Mouse (Mus musculus) kidney, embryonic 16.5 days (tissue): ENCODE results near the gene Pbx3. TPM values are rescaled to one million over a fixed set of nuclear protein-coding genes. Genes with fewer than 3 reads are reported as not detected.

Experiments
- ATAC-seq: fragments of 200-750 bp; cut with Nextera tagmentation; 2 replicates; pipeline ENCODE4 v1.8.0; 2017; ENCODE audit warnings: moderate TSS enrichment; ENCODE audit not compliant: low FRiP score, low TSS enrichment
- H3K27ac ChIP-seq: fragments of 300-500 bp; sonication (generic); 2 replicates; pipeline ENCODE4 v1.5.1; 2014; ENCODE audit warnings: low read length
- H3K27me3 ChIP-seq: fragments of 300-500 bp; sonication (generic); 2 replicates; pipeline ENCODE4 v1.6.1; 2014; ENCODE audit warnings: low read length, control low read depth, mixed read lengths; ENCODE audit not compliant: insufficient read depth
- H3K36me3 ChIP-seq: fragments of 300-500 bp; sonication (generic); 2 replicates; pipeline ENCODE4 v1.6.1; 2014; ENCODE audit warnings: low read length, control low read depth, mixed read lengths; ENCODE audit not compliant: insufficient read depth
- H3K4me1 ChIP-seq: fragments of 300-500 bp; sonication (generic); 2 replicates; pipeline ENCODE4 v1.6.1; 2014; ENCODE audit warnings: low read length, control low read depth, mixed read lengths; ENCODE audit not compliant: insufficient read depth
- H3K4me2 ChIP-seq: fragments of 300-500 bp; sonication (generic); replicated peaks from 2 replicates; pipeline ENCODE4 v1.6.1; 2014; ENCODE audit warnings: low read depth, low read length
- H3K4me3 ChIP-seq: fragments of 300-500 bp; sonication (generic); 2 replicates; pipeline ENCODE4 v1.5.1; 2014; ENCODE audit warnings: mild to moderate bottlenecking, low read length
- H3K9ac ChIP-seq: fragments of 300-500 bp; sonication (generic); replicated peaks from 2 replicates; pipeline ENCODE4 v1.6.1; 2014; ENCODE audit warnings: low read length
- H3K9me3 ChIP-seq: fragments of 300-500 bp; sonication (generic); 2 replicates; pipeline ENCODE4 v1.6.1; 2016; ENCODE audit warnings: low read length, control low read depth
- WGBS: fragments of 180-500 bp; shearing (Covaris S2); extraction: QIAGEN DNeasy Blood & Tissue Kit; methylation state at CpG from one replicate; pipeline ENCODE4 v1.1.7; 2014; 5-methylcytosine and 5-hydroxymethylcytosine counted together
- polyA plus RNA-seq: library from polyadenylated mRNA; unstranded; fragments of >200 nt; fragmentation: Nextera tagmentation; extraction: Ambion mirVana; gene quantifications from 2 replicates; pipeline ENCODE4 v1.2.1, GENCODE M21; 2015

Pbx3 gene
- polyA plus RNA-seq, 1 experiment from 2014 or later, result 22.7 TPM

GRCm38 (mm10) chr2:34373886-34374285, 944 bp upstream of the Pbx3 start:
- H3K9ac ChIP-seq, result no peak overlapping the region
- no peak overlapping the region for H3K4me3 ChIP-seq
- peaks cover 11% of the 10 kb centered on the region; the same call in 1 of the 2 replicates for H3K4me1 ChIP-seq
- 45% methylated on average over 3 of the region's 3 CpGs for WGBS
- H3K36me3 ChIP-seq, result no peaks in the 10 kb centered on the region
- no peak for ATAC-seq
- no peak overlapping the region for H3K27ac ChIP-seq
- no peaks in the 10 kb centered on the region for H3K27me3 ChIP-seq
- no peaks in the 10 kb centered on the region for H3K9me3 ChIP-seq
- H3K4me2 ChIP-seq, result peak overlapping the region; percentile 93

DNA sequence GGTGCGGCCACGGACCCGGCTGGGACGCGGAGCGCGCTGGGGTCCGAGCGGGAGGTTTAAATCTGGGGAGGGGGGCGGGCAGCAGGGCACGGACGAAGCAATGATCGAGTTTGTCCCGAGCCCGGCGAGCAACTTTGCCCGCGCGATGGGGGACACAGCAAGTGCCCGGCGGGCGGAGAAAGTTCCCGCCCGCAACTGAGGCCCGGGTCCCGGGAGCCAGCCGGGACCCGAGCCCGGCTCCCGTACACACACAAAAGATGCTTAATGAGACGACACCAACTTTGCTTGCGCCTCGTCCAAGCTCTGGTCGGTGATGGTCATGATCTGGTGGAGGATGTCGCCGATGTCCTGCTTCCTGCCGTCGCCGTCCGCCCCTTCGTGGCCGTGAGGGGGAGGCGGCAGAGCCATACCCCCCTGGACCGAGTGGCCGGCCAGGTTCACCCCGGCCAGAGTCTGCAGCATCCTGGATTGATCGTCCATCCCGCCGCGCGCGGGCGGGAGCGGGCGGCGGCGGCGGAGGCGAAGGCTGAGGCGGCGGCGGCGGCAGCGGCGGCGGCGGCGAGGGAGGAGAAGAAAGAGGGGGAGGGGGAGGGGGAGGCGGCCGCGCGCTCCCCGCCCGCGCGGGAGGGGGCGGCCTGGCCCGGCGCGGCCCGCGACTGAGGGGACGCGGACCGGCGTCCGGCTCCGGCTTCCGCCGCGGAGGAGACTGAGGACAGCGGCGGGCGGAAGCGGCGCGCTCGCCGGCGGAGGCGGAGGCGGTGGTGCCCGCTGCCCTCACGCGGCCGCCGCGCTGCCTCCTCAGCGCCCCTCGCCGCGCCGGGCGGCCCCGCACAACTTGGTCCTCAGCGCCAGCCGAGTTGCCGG, 1.3 kb downstream of the Pbx3 start:
- WGBS, result under 1% methylated on average over 68 of the region's 118 CpGs
- Histone ChIP-seq H3K9me3 (no peaks in the 10 kb centered on the region), H3K9ac (peak overlapping the region; percentile 99), H3K27me3 (no peaks in the 10 kb centered on the region), H3K36me3 (no peaks in the 10 kb centered on the region), H3K27ac (peak overlapping the region; percentile 98), H3K4me3 (peak overlapping the region; percentile 84), H3K4me1 (peaks cover 21% of the 10 kb centered on the region), H3K4me2 (peak overlapping the region; percentile 93)
- peak; percentile 29 for ATAC-seq

- no peaks in the 10 kb centered on the region for H3K36me3 ChIP-seq
- no peaks in the 10 kb centered on the region for H3K9me3 ChIP-seq
- peak overlapping the region; percentile 98 for H3K27ac ChIP-seq
- peaks cover 21% of the 10 kb centered on the region for H3K4me1 ChIP-seq
- H3K4me2 ChIP-seq, result peak overlapping the region; percentile 93
- WGBS, result 1% methylated on average over 42 of the region's 42 CpGs
- peak overlapping the region; percentile 84 for H3K4me3 ChIP-seq
- H3K27me3 ChIP-seq, result no peaks in the 10 kb centered on the region
- peak overlapping the region; percentile 99 for H3K9ac ChIP-seq
- ATAC-seq, result no peak
These were observed 2.1 kb downstream of the Pbx3 start for GRCm38 (mm10) chr2:34370725-34371440.

DNA sequence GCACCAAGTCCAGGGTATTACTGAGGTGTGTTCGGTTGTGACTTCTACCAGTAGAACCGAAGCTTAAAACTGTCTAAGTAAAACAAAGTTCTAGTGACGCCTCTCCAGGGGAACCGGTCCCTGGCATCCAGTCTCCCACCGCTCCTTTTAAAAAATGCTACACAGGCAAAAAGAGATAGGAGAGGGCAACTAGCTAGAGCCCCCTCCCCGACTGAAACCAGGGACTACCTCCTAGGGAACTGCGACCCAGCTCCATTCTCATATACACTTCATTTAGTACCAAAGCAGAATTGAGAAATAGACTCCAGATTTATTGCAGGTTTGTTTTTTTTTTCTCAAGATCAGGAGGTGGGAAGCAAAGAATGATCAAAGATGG, 2.6 kb downstream of the Pbx3 start:
- H3K9ac ChIP-seq, result peak overlapping the region; percentile 99
- no peak for ATAC-seq
- H3K4me3 ChIP-seq, result peak overlapping the region; percentile 84
- WGBS, result 5% methylated on average over 7 of the region's 7 CpGs
- H3K9me3 ChIP-seq, result no peaks in the 10 kb centered on the region
- peaks cover 21% of the 10 kb centered on the region for H3K4me1 ChIP-seq
- peak overlapping the region; percentile 93 for H3K4me2 ChIP-seq
- H3K27me3 ChIP-seq, result no peaks in the 10 kb centered on the region
- H3K27ac ChIP-seq, result peak overlapping the region; percentile 98; the same call in 1 of the 2 replicates
- no peaks in the 10 kb centered on the region for H3K36me3 ChIP-seq

GRCm38 (mm10) chr2:34368396-34368795, 4.5 kb downstream of the Pbx3 start:
- WGBS, result 35% methylated on average over 6 of the region's 6 CpGs
- H3K9ac ChIP-seq, result no peak overlapping the region
- peak overlapping the region; percentile 20 for H3K4me2 ChIP-seq
- ATAC-seq, result no peak
- H3K36me3 ChIP-seq, result no peaks in the 10 kb centered on the region
- H3K4me3 ChIP-seq, result 0 out of 2 replicates have a peak overlapping the region, but pooled peaks have one; percentile 1
- no peak overlapping the region for H3K27ac ChIP-seq
- no peaks in the 10 kb centered on the region for H3K9me3 ChIP-seq
- H3K4me1 ChIP-seq, result peaks cover 22% of the 10 kb centered on the region
- H3K27me3 ChIP-seq, result no peaks in the 10 kb centered on the region

GRCm38 (mm10) chr2:34367024-34367423, 5.9 kb downstream of the Pbx3 start:
- no peaks in the 10 kb centered on the region for H3K27me3 ChIP-seq
- H3K4me1 ChIP-seq, result peaks cover 19% of the 10 kb centered on the region
- H3K9me3 ChIP-seq, result no peaks in the 10 kb centered on the region
- H3K36me3 ChIP-seq, result no peaks in the 10 kb centered on the region
- H3K4me3 ChIP-seq, result no peak overlapping the region
- no peak overlapping the region for H3K9ac ChIP-seq
- H3K4me2 ChIP-seq, result no peak overlapping the region
- no peak for ATAC-seq
- 30% methylated on average over 2 of the region's 2 CpGs for WGBS
- H3K27ac ChIP-seq, result no peak overlapping the region

DNA sequence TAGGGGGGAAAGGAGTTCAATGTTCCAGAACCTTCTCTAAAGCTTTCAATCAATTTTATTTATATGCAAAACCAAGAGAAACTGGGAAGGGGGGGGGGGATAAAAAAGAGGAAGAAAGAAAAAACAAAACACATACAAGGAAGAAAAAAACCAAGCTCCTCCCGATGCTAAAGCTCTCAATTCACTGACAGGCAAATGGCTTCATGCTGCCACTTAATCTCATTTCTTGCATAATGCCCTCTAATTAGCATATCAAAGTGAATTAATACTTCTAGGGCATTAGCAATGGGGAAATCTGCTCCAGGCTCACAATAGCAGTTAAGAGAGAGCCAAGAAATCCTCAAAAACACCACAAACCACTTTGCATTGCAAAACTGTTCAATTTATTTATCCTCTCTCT, 9.3 kb downstream of the Pbx3 start:
- H3K4me2 ChIP-seq, result no peak overlapping the region
- ATAC-seq, result no peak
- H3K9ac ChIP-seq, result no peak overlapping the region

GRCm38 (mm10) chr2:34355801-34356211, 17.1 kb downstream of the Pbx3 start:
- WGBS, result 34% methylated on average over 7 of the region's 7 CpGs
- H3K4me2 ChIP-seq, result no peak overlapping the region
- H3K4me1 ChIP-seq, result peaks cover 14% of the 10 kb centered on the region
- H3K4me3 ChIP-seq, result no peak overlapping the region
- ATAC-seq, result no peak
- H3K9me3 ChIP-seq, result no peaks in the 10 kb centered on the region
- H3K9ac ChIP-seq, result no peak overlapping the region
- no peak overlapping the region for H3K27ac ChIP-seq
- H3K36me3 ChIP-seq, result no peaks in the 10 kb centered on the region
- no peaks in the 10 kb centered on the region for H3K27me3 ChIP-seq

More for the DNA sequence above, 9.3 kb downstream of the Pbx3 start:
- H3K9me3 ChIP-seq, result no peaks in the 10 kb centered on the region
- no peak overlapping the region for H3K4me3 ChIP-seq
- WGBS, result 15% methylated on average over 1 of the region's 1 CpGs
- no peaks in the 10 kb centered on the region for H3K36me3 ChIP-seq
- no peaks in the 10 kb centered on the region for H3K27me3 ChIP-seq
- H3K27ac ChIP-seq, result no peak overlapping the region
- H3K4me1 ChIP-seq, result peaks cover 18% of the 10 kb centered on the region

DNA sequence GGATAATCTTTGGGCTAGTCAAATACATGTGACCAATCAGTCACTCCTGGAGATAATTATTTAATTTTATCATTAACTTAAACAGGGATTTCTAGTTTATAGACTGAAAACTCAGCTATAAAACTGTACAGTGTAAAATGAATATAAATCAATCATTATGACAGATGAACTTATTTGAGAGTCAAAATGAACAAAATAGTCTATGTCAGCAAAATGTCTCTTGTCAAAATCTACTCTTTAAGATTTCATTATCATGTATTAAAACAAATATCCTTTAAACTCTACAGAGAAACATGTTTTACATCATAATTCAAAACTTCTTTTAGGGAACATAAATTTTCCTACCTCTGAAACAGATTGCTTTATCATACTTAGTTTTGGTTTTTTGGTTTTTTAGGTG, 20.9 kb downstream of the Pbx3 start:
- no peak for ATAC-seq
- no peak overlapping the region for H3K4me2 ChIP-seq
- no peaks in the 10 kb centered on the region for H3K9me3 ChIP-seq
- no peaks in the 10 kb centered on the region for H3K27me3 ChIP-seq
- peaks cover 8% of the 10 kb centered on the region for H3K4me1 ChIP-seq
- no peak overlapping the region for H3K9ac ChIP-seq
- H3K4me3 ChIP-seq, result no peak overlapping the region
- no peak overlapping the region for H3K27ac ChIP-seq
- H3K36me3 ChIP-seq, result no peaks in the 10 kb centered on the region

- no peak overlapping the region for H3K27ac ChIP-seq
These were observed 25.8 kb downstream of the Pbx3 start for GRCm38 (mm10) chr2:34347096-34347495.

More at GRCm38 (mm10) chr2:34347096-34347495, 25.8 kb downstream of the Pbx3 start:
- H3K9me3 ChIP-seq, result no peaks in the 10 kb centered on the region
- no peaks in the 10 kb centered on the region for H3K36me3 ChIP-seq
- H3K4me1 ChIP-seq, result no peaks in the 10 kb centered on the region
- no peak overlapping the region for H3K4me2 ChIP-seq
- no peaks in the 10 kb centered on the region for H3K27me3 ChIP-seq
- no peak overlapping the region for H3K4me3 ChIP-seq
- WGBS, result 79% methylated on average over 6 of the region's 6 CpGs
- ATAC-seq, result no peak
- no peak overlapping the region for H3K9ac ChIP-seq
